ENCODE assay signal across 25 mouse cellular contexts in genomic region chr11:94538733-94539292, GRCm38 (mm10). TPM values are rescaled to one million over a fixed set of nuclear protein-coding genes. Genes with fewer than 3 reads are reported as not detected.
DNase-seq lines count a peak whose midpoint lies in the region; ATAC-seq lines count a peak whose summit lies in the region.
"Had no signal": no experiment of that assay in that cellular context is flagged by ENCODE, and none has a peak within 500 bp of the region (broad histone marks: within the 10 kb centered on the region; RNA-seq: fewer than 3 reads in every experiment).

No protein-coding gene starts in this region.

- DNase-seq in kidney, postnatal 4 days = no peak
- peak; percentile 43 for DNase-seq in urinary bladder, postnatal 25 days (ENCODE audit: low spot score)
- no peak for DNase-seq in lung, postnatal 36 days
- DNase-seq: adrenal gland, postnatal 36 days; cerebellum, adult 11-12 months; cerebellum, postnatal 14 days; gastrocnemius, postnatal 10 days; heart, postnatal 4 days; kidney, adult 8-10 months; layer of hippocampus, postnatal 36 days; right cerebral cortex, adult 18-20 months; thymus, adult 2 months had no signal

- H3K4me1 ChIP-seq in kidney, embryonic 16.5 days (ENCODE audit: insufficient read depth, low read length) = peaks cover 14% of the 10 kb centered on the region
- H3K4me1 ChIP-seq in embryonic facial prominence, embryonic 13.5 days = peaks cover 14% of the 10 kb centered on the region
- no peaks in the 10 kb centered on the region for H3K4me1 ChIP-seq in intestine, embryonic 16.5 days (ENCODE audit: control insufficient read depth, insufficient read depth, low read length)
- H3K4me1 ChIP-seq in hindbrain, embryonic 16.5 days (ENCODE audit: control insufficient read depth, insufficient read depth, low read depth, low read length) = no peaks in the 10 kb centered on the region
- H3K4me1 ChIP-seq: midbrain, embryonic 10.5 days had no signal

- no peaks in the 10 kb centered on the region for H3K9me3 ChIP-seq in kidney, embryonic 16.5 days (ENCODE audit: low read length)
- H3K9me3 ChIP-seq in embryonic facial prominence, embryonic 13.5 days = no peaks in the 10 kb centered on the region
- no peaks in the 10 kb centered on the region for H3K9me3 ChIP-seq in intestine, embryonic 16.5 days (ENCODE audit: control insufficient read depth, low read length)
- no peaks in the 10 kb centered on the region for H3K9me3 ChIP-seq in hindbrain, embryonic 16.5 days (ENCODE audit: control insufficient read depth, low read length)
- H3K9me3 ChIP-seq: heart, embryonic 15.5 days; hindbrain, embryonic 15.5 days; lung, embryonic 15.5 days; midbrain, embryonic 10.5 days had no signal

- H3K4me2 ChIP-seq in kidney, embryonic 16.5 days (replicated peaks; ENCODE audit: low read depth, low read length) = no peak overlapping the region
- H3K4me2 ChIP-seq in embryonic facial prominence, embryonic 13.5 days = no peak overlapping the region
- no peak overlapping the region for H3K4me2 ChIP-seq in intestine, embryonic 16.5 days (ENCODE audit: low read depth, low read length)
- H3K4me2 ChIP-seq in hindbrain, embryonic 16.5 days (ENCODE audit: low read length) = no peak overlapping the region
- H3K4me2 ChIP-seq: heart, embryonic 15.5 days; hindbrain, embryonic 15.5 days; lung, embryonic 15.5 days had no signal

- 46% methylated on average over 8 of the region's 8 CpGs for WGBS in kidney, embryonic 16.5 days
- WGBS in embryonic facial prominence, embryonic 13.5 days = 38% methylated on average over 8 of the region's 8 CpGs
- WGBS in intestine, embryonic 16.5 days = 55% methylated on average over 8 of the region's 8 CpGs
- WGBS in hindbrain, embryonic 16.5 days = 75% methylated on average over 8 of the region's 8 CpGs

- H3K36me3 ChIP-seq in kidney, embryonic 16.5 days (ENCODE audit: insufficient read depth, low read length) = 0 out of 2 replicates have a peak, but pooled peaks cover 9% of the 10 kb centered on the region
- peaks cover 5% of the 10 kb centered on the region; the same call in 1 of the 2 replicates for H3K36me3 ChIP-seq in embryonic facial prominence, embryonic 13.5 days
- H3K36me3 ChIP-seq in intestine, embryonic 16.5 days (ENCODE audit: control insufficient read depth, insufficient read depth, low read length) = no peaks in the 10 kb centered on the region
- no peaks in the 10 kb centered on the region for H3K36me3 ChIP-seq in hindbrain, embryonic 16.5 days (ENCODE audit: control insufficient read depth, insufficient read depth, low read length)
- H3K36me3 ChIP-seq: heart, embryonic 15.5 days; lung, embryonic 15.5 days had no signal

- ATAC-seq in kidney, embryonic 16.5 days (ENCODE audit: low FRiP score, low TSS enrichment) = peak; percentile 69
- ATAC-seq in embryonic facial prominence, embryonic 13.5 days (ENCODE audit: insufficient number of reproducible peaks, insufficient read depth, low FRiP score, low TSS enrichment, low read depth) = 0 out of 2 replicates have a peak, but pooled peaks have one; percentile 23
- peak; percentile 61 for ATAC-seq in intestine, embryonic 16.5 days
- ATAC-seq in hindbrain, embryonic 16.5 days = no peak

- no peak overlapping the region for H3K27ac ChIP-seq in kidney, embryonic 16.5 days (ENCODE audit: low read length)
- H3K27ac ChIP-seq in embryonic facial prominence, embryonic 13.5 days = no peak overlapping the region
- H3K27ac ChIP-seq in intestine, embryonic 16.5 days (ENCODE audit: low read length) = no peak overlapping the region
- no peak overlapping the region for H3K27ac ChIP-seq in hindbrain, embryonic 16.5 days (ENCODE audit: low read depth, low read length)
- H3K27ac ChIP-seq: heart, embryonic 15.5 days; hindbrain, embryonic 15.5 days; layer of hippocampus, adult 2 months; liver, embryonic 14.5 days; lung, embryonic 15.5 days; macrophage; midbrain, embryonic 10.5 days had no signal

- H3K27me3 ChIP-seq in kidney, embryonic 16.5 days (ENCODE audit: insufficient read depth, low read length) = no peaks in the 10 kb centered on the region
- no peaks in the 10 kb centered on the region for H3K27me3 ChIP-seq in embryonic facial prominence, embryonic 13.5 days
- no peaks in the 10 kb centered on the region for H3K27me3 ChIP-seq in intestine, embryonic 16.5 days (replicated peaks; ENCODE audit: control insufficient read depth, insufficient read depth, low read length)
- H3K27me3 ChIP-seq in hindbrain, embryonic 16.5 days (replicated peaks; ENCODE audit: control insufficient read depth, insufficient read depth, low read length) = no peaks in the 10 kb centered on the region
- H3K27me3 ChIP-seq: heart, embryonic 15.5 days; hindbrain, embryonic 15.5 days; lung, embryonic 15.5 days had no signal

- H3K9ac ChIP-seq in kidney, embryonic 16.5 days (replicated peaks; ENCODE audit: low read length) = no peak overlapping the region
- H3K9ac ChIP-seq in embryonic facial prominence, embryonic 13.5 days = peak overlapping the region; percentile 49; the same call in 1 of the 2 replicates
- H3K9ac ChIP-seq in intestine, embryonic 16.5 days (ENCODE audit: low read depth, low read length) = no peak overlapping the region
- no peak overlapping the region for H3K9ac ChIP-seq in hindbrain, embryonic 16.5 days (ENCODE audit: low read depth, low read length)
- H3K9ac ChIP-seq: heart, embryonic 15.5 days; hindbrain, embryonic 15.5 days; liver, embryonic 14.5 days; lung, embryonic 15.5 days had no signal

- no peak overlapping the region for H3K4me3 ChIP-seq in kidney, embryonic 16.5 days (ENCODE audit: low read length)
- H3K4me3 ChIP-seq in embryonic facial prominence, embryonic 13.5 days = no peak overlapping the region
- no peak overlapping the region for H3K4me3 ChIP-seq in intestine, embryonic 16.5 days (ENCODE audit: low read length)
- no peak overlapping the region for H3K4me3 ChIP-seq in hindbrain, embryonic 16.5 days (ENCODE audit: low read length)
- H3K4me3 ChIP-seq: heart, embryonic 15.5 days; hindbrain, embryonic 15.5 days; layer of hippocampus, adult 2 months; lung, embryonic 15.5 days; midbrain, embryonic 10.5 days had no signal

RNA-seq across cellular contexts. Expression of gene Rsad1, which starts 10.2 kb away (rescaled TPM):
- 4.3 and 6.1 TPM in 2 replicates for polyA plus RNA-seq in kidney, embryonic 16.5 days (2015; fragmentation: Nextera tagmentation; extraction: Ambion mirVana)
- polyA plus RNA-seq in embryonic facial prominence, embryonic 13.5 days (2015; fragmentation: Nextera tagmentation; extraction: Ambion mirVana) = 4.0 and 4.6 TPM in 2 replicates
- 2.4 and 3.6 TPM in 2 replicates for polyA plus RNA-seq in intestine, embryonic 16.5 days (2015; fragmentation: Nextera tagmentation; extraction: Ambion mirVana)
- polyA plus RNA-seq in hindbrain, embryonic 16.5 days (2015; fragmentation: Nextera tagmentation; extraction: Ambion mirVana) = 10.0 and 11.7 TPM in 2 replicates

RNA-seq across cellular contexts. Expression of gene Mycbpap, which starts 17.3 kb away (rescaled TPM):
- 4.3 and 5.1 TPM in 2 replicates for polyA plus RNA-seq in kidney, embryonic 16.5 days (2015; fragmentation: Nextera tagmentation; extraction: Ambion mirVana)
- polyA plus RNA-seq in embryonic facial prominence, embryonic 13.5 days (2015; fragmentation: Nextera tagmentation; extraction: Ambion mirVana) = 1.4 and 3.6 TPM in 2 replicates
- 3.0 and 3.2 TPM in 2 replicates for polyA plus RNA-seq in intestine, embryonic 16.5 days (2015; fragmentation: Nextera tagmentation; extraction: Ambion mirVana)
- 3.7 and 5.5 TPM in 2 replicates for polyA plus RNA-seq in hindbrain, embryonic 16.5 days (2015; fragmentation: Nextera tagmentation; extraction: Ambion mirVana)

RNA-seq across cellular contexts. Expression of gene Chad, which starts 26.0 kb away (rescaled TPM):
- polyA plus RNA-seq in kidney, embryonic 16.5 days (2015; fragmentation: Nextera tagmentation; extraction: Ambion mirVana) = 0.58 and 0.64 TPM in 2 replicates
- 7.1 and 8.4 TPM in 2 replicates for polyA plus RNA-seq in embryonic facial prominence, embryonic 13.5 days (2015; fragmentation: Nextera tagmentation; extraction: Ambion mirVana)
- 1.2 and 1.6 TPM in 2 replicates for polyA plus RNA-seq in intestine, embryonic 16.5 days (2015; fragmentation: Nextera tagmentation; extraction: Ambion mirVana)
- 0.39 and 0.72 TPM in 2 replicates for polyA plus RNA-seq in hindbrain, embryonic 16.5 days (2015; fragmentation: Nextera tagmentation; extraction: Ambion mirVana)
- polyA plus RNA-seq: forebrain, embryonic 11.5 days; macrophage had no signal

RNA-seq across cellular contexts. Expression of gene Epn3, which starts 39.0 kb away (rescaled TPM):
- polyA plus RNA-seq in kidney, embryonic 16.5 days (2015; fragmentation: Nextera tagmentation; extraction: Ambion mirVana) = 23.4 and 28.2 TPM in 2 replicates
- polyA plus RNA-seq in embryonic facial prominence, embryonic 13.5 days (2015; fragmentation: Nextera tagmentation; extraction: Ambion mirVana) = 4.2 and 4.9 TPM in 2 replicates
- polyA plus RNA-seq in intestine, embryonic 16.5 days (2015; fragmentation: Nextera tagmentation; extraction: Ambion mirVana) = 1.5 and 1.7 TPM in 2 replicates
- 2.8 and 3.0 TPM in 2 replicates for polyA plus RNA-seq in hindbrain, embryonic 16.5 days (2015; fragmentation: Nextera tagmentation; extraction: Ambion mirVana)
- polyA plus RNA-seq: macrophage had no signal

RNA-seq across cellular contexts. Expression of gene Spata20, which starts 52.8 kb away (rescaled TPM):
- polyA plus RNA-seq in kidney, embryonic 16.5 days (2015; fragmentation: Nextera tagmentation; extraction: Ambion mirVana) = 0.19 and 0.37 TPM in 2 replicates
- 0.25 and 0.99 TPM in 2 replicates for polyA plus RNA-seq in embryonic facial prominence, embryonic 13.5 days (2015; fragmentation: Nextera tagmentation; extraction: Ambion mirVana)
- polyA plus RNA-seq in intestine, embryonic 16.5 days (2015; fragmentation: Nextera tagmentation; extraction: Ambion mirVana) = 0.13 and 0.16 TPM in 2 replicates
- polyA plus RNA-seq in hindbrain, embryonic 16.5 days (2015; fragmentation: Nextera tagmentation; extraction: Ambion mirVana) = 0.64 and 0.81 TPM in 2 replicates
- polyA plus RNA-seq: forebrain, embryonic 11.5 days; liver, embryonic 14.5 days; macrophage; midbrain, embryonic 10.5 days; neural tube, embryonic 11.5 days had no signal
